Mouse (Mus musculus): Measurements from ENCODE around the gene Krtap12-1.
"Not testable (repeated sequence)": the region's sequence is repeated elsewhere in the genome, so short reads cannot be mapped to it uniquely, and the experiment has no call there.

Krtap12-1 gene

DNA sequence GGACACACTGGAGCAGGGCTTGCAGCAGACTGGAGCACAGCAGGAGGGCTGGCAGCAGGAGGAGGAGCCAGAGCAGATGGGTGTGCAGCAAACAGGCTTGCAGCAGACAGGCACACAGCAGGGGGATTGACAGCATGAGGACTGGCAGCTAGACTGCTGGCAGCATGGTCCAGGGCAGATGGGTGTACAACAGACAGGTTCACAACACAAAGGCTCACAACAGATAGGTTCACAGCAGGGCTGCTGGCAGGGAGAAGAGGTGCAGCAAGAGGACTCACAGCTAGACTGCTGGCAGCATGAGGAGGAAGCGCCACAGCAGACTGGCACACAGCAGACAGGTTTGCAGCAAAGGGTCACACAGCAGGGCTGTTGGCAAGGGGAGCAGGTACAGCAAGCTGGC, 30.3 kb downstream of the Krtap12-1 start:
- DNase-seq (ENCODE audit: low spot score): not testable (repeated sequence)

GRCm38 (mm10) chr10:77751254-77751653, 30.9 kb downstream of the Krtap12-1 start, which contains the start of gene Gm9736:
TSS of gene Gm9736 (minus strand) at chr10:77751354.
- DNase-seq (ENCODE audit: low spot score): not testable (repeated sequence)

- not testable (repeated sequence) for DNase-seq (ENCODE audit: low spot score)
Measured at GRCm38 (mm10) chr10:77752312-77752711, 31.9 kb downstream of the Krtap12-1 start.

DNA sequence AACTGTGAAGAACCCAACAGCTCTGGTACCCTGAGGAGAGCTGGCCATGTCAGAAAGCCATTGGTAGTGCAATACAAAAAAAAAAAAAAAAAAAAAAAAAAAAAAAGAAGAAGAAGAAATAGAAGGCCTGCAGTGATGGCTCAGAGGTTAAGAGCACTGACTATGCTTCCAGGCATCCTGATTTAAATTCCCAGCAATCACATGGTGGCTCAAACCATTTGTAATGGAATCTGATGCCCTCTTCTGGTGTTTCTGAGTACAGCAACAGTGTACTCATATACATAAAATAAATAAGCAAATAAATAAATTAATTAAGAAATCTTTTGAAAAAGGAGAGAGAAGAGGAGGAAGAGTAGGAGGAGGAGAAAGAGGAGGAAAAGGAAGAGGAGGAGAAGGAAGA, 33.0 kb downstream of the Krtap12-1 start:
- DNase-seq (ENCODE audit: low spot score): no peak

- not testable (repeated sequence) for DNase-seq (ENCODE audit: low spot score)
Measured at GRCm38 (mm10) chr10:77759582-77759981, 39.2 kb downstream of the Krtap12-1 start, which contains the start of gene Gm3233. TSS of gene Gm3233 (minus strand) at chr10:77759682.

- no peak for DNase-seq (ENCODE audit: low spot score)
Measured at GRCm38 (mm10) chr10:77769727-77770126, 49.3 kb downstream of the Krtap12-1 start.

Data from retina, embryonic 14.5 days (tissue).